In the genomic region with DNA sequence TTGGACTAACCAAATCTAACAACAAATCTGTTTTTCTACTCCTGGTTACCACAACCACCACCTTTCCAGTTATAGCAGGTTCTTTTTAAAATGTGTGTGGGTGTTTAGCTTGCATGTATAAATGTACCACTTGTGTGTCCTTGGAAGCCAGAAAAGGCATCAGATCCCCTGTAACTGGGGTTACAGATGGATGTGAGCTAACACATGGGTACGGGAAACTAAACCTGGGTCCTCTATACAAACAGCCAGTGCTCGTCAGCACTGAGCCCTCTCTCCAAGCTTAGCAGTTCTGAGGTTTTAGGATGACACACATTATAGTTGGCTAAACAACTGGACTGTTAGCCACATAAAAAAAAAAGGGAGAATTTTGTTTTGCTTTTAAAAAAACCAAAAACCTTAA, we compare ENCODE assay signal across 1 mouse cellular context.
TF ChIP-seq lines count a peak whose summit lies in the region.

No protein-coding gene starts in this region.

TF ChIP-seq in CH12.LX, 34 proteins besides CTCF, POLR2A, EP300 and RAD21:
- no peak for TF ChIP-seq GABPA (IDR thresholded peaks at IDR 0.05; ENCODE audit: insufficient replicate concordance, low read depth, low read length)
- TF ChIP-seq NRF1 (IDR thresholded peaks at IDR 0.05; ENCODE audit: low read depth, low read length) = no peak
- TF ChIP-seq MAFK (IDR thresholded peaks at IDR 0.05; ENCODE audit: insufficient replicate concordance, low read length) = 0 out of 2 replicates have a peak, but pooled peaks have one; percentile 5
- no peak for TF ChIP-seq PAX5 (IDR thresholded peaks at IDR 0.05; ENCODE audit: low read length)
- TF ChIP-seq MAZ (IDR thresholded peaks at IDR 0.05; ENCODE audit: low read depth, low read length) = no peak
- peak; percentile 36; the same call in 1 of the 2 replicates for TF ChIP-seq ZMIZ1 (IDR thresholded peaks at IDR 0.05; ENCODE audit: low read depth, low read length)
- TF ChIP-seq MXI1 (IDR thresholded peaks at IDR 0.05; ENCODE audit: low read depth, low read length) = no peak
- TF ChIP-seq MEF2A (IDR thresholded peaks at IDR 0.05; ENCODE audit: borderline replicate concordance, low read depth, low read length) = no peak
- no peak for TF ChIP-seq CHD1 (IDR thresholded peaks at IDR 0.05; ENCODE audit: low read depth, low read length)
